10 mouse cellular contexts compared by ENCODE assay signal in the genomic region with DNA sequence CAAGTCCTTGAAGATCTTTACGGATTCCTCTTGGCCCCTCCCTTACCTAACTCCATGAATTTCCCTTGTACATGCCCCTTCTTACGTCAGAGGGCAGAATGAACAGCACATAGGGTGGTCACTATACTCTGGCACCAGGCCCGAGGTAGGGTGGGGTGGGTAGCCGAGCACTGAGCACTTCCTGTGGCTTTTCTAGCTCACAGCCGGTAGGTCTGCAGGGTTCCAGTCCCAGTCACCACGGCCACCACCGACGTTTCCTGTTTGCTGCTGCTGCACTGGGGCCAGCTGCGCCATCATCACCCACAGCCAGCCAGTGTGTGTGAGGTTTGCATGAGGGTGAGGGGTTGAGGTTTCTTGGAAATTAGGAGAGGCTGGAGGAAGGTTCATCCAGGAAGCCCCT. TPM values are rescaled to one million over a fixed set of nuclear protein-coding genes. Genes with fewer than 3 reads are reported as not detected.
DNase-seq lines count a peak whose midpoint lies in the region; ATAC-seq and TF ChIP-seq lines count a peak whose summit lies in the region.
"Had no signal": no experiment of that assay in that cellular context is flagged by ENCODE, and none has a peak within 500 bp of the region (broad histone marks: within the 10 kb centered on the region; RNA-seq: fewer than 3 reads in every experiment).

No protein-coding gene starts in this region.

- no peaks in the 10 kb centered on the region for H3K4me1 ChIP-seq in kidney, adult 2 months (ENCODE audit: control insufficient read depth, insufficient read depth, low read length)
- H3K4me1 ChIP-seq: embryonic facial prominence, embryonic 12.5 days had no signal

- H3K27ac ChIP-seq in kidney, adult 2 months (ENCODE audit: insufficient read depth, low read depth, low read length) = no peak overlapping the region
- no peak overlapping the region for H3K27ac ChIP-seq in gastrocnemius, adult 2 months
- H3K27ac ChIP-seq: embryonic facial prominence, embryonic 12.5 days; hindbrain, embryonic 14.5 days had no signal

- no peaks in the 10 kb centered on the region for H3K27me3 ChIP-seq in kidney, adult 2 months (replicated peaks; ENCODE audit: control insufficient read depth, insufficient read depth, low read length)
- H3K27me3 ChIP-seq: embryonic facial prominence, embryonic 12.5 days; Patski had no signal

- ATAC-seq in hematopoietic stem cell, adult 5-6 weeks (replicated peaks in 1 of 2; ENCODE audit: insufficient read depth in 1 of 2, low FRiP score in 2 of 2, low TSS enrichment in 1 of 2, low read depth in 1 of 2, poor library complexity in 2 of 2, severe bottlenecking in 2 of 2) = peak; percentile 79 to 86
- ATAC-seq in megakaryocyte progenitor cell, adult 5-6 weeks (replicated peaks; ENCODE audit: poor library complexity) = peak; percentile 69
- ATAC-seq: Patski had no signal

- H3K4me3 ChIP-seq in kidney, adult 2 months (ENCODE audit: insufficient read depth, low read depth, low read length) = no peak overlapping the region
- H3K4me3 ChIP-seq in gastrocnemius, adult 2 months = no peak overlapping the region
- H3K4me3 ChIP-seq: embryonic facial prominence, embryonic 12.5 days had no signal

- intact Hi-C loops in gastrocnemius, adult 2 months (cut with DNase I) = no loop called here

- TF ChIP-seq POLR2A in kidney, adult 2 months (IDR thresholded peaks at IDR 0.05; ENCODE audit: low read depth, low read length) = no peak

- H3K36me3 ChIP-seq in kidney, adult 2 months (ENCODE audit: control insufficient read depth, insufficient read depth, low read length) = no peaks in the 10 kb centered on the region

- peak; percentile 16 to 31 for DNase-seq in kidney, postnatal 36 days
- no peak for DNase-seq in kidney, adult 2 months
- DNase-seq in thymus, postnatal 4 days = peak; percentile 77
- DNase-seq in gastrocnemius, adult 2 months = no peak
- DNase-seq in left cerebral cortex, adult 9 months (ENCODE audit: low spot score in 2 of 2) = no peak

- TF ChIP-seq CTCF in kidney, adult 2 months (conservative IDR thresholded peaks at IDR 0.05; ENCODE audit: insufficient read depth, insufficient read length, low read depth, low read length) = no peak
- TF ChIP-seq CTCF in gastrocnemius, adult 2 months (IDR thresholded peaks at IDR 0.05) = no peak

- WGBS in kidney, adult 2 months = 46% methylated on average over 9 of the region's 9 CpGs

RNA-seq across cellular contexts. Expression of a gene that starts 9.3 kb away (rescaled TPM):
- 0.10 and 0.67 TPM in 2 replicates for polyA plus RNA-seq in kidney, adult 2 months (2012; rRNA removed)
- 9.8 and 11.2 TPM in 2 replicates for total RNA-seq in hematopoietic stem cell, adult 5-6 weeks (2017)
- 0.10 and 0.57 TPM in 2 replicates for total RNA-seq in megakaryocyte progenitor cell, adult 5-6 weeks (2015)
- total RNA-seq in megakaryocyte progenitor cell, adult 5-6 weeks (2017) = 0.37 and 0.92 TPM in 2 replicates
- total RNA-seq in gastrocnemius, adult 2 months (2021) = not detected

RNA-seq across cellular contexts. Expression of a gene that starts 14.8 kb away (rescaled TPM):
- polyA plus RNA-seq in kidney, adult 2 months (2012; rRNA removed) = 127 and 129 TPM in 2 replicates
- total RNA-seq in hematopoietic stem cell, adult 5-6 weeks (2017) = 138 TPM in 2 replicates
- total RNA-seq in megakaryocyte progenitor cell, adult 5-6 weeks (2015) = 377 and 404 TPM in 2 replicates
- total RNA-seq in megakaryocyte progenitor cell, adult 5-6 weeks (2017) = 204 and 210 TPM in 2 replicates
- 10 to 100 TPM; 89.0 to 98.6 TPM for total RNA-seq in gastrocnemius, adult 2 months (2021)

RNA-seq across cellular contexts. Expression of a gene that starts 20.0 kb away (rescaled TPM):
- polyA plus RNA-seq in kidney, adult 2 months (2012; rRNA removed) = 1.1 and 1.2 TPM in 2 replicates
- total RNA-seq in hematopoietic stem cell, adult 5-6 weeks (2017) = 0.65 TPM in 1 of 2 replicates, not detected in the other
- 0.42 and 3.0 TPM in 2 replicates for total RNA-seq in megakaryocyte progenitor cell, adult 5-6 weeks (2015)
- total RNA-seq in megakaryocyte progenitor cell, adult 5-6 weeks (2017) = 1.2 TPM in 1 of 2 replicates, not detected in the other
- under 1 TPM; 0.73 to 0.79 TPM for total RNA-seq in gastrocnemius, adult 2 months (2021)

RNA-seq across cellular contexts. Expression of a gene that starts 37.9 kb away (rescaled TPM):
- 3.8 and 4.6 TPM in 2 replicates for polyA plus RNA-seq in kidney, adult 2 months (2012; rRNA removed)
- 31.6 and 42.0 TPM in 2 replicates for total RNA-seq in hematopoietic stem cell, adult 5-6 weeks (2017)
- 7.2 and 7.9 TPM in 2 replicates for total RNA-seq in megakaryocyte progenitor cell, adult 5-6 weeks (2015)
- 10.7 and 12.5 TPM in 2 replicates for total RNA-seq in megakaryocyte progenitor cell, adult 5-6 weeks (2017)
- under 1 TPM; 0.15 to 0.28 TPM for total RNA-seq in gastrocnemius, adult 2 months (2021)

Comparison
In these comparisons a context has a peak if more than half of its experiments do, and no peak if none do; other contexts are left out.
1. DNase-seq: peak in kidney, postnatal 36 days (2 of 2) and thymus, postnatal 4 days (single experiment); none in kidney, adult 2 months (single experiment), gastrocnemius, adult 2 months (single experiment) and left cerebral cortex, adult 9 months (0 of 2).